Mouse (Mus musculus) urinary bladder, postnatal 25 days (tissue): ENCODE results near the gene Gm3002.
"Not testable (repeated sequence)": the region's sequence is repeated elsewhere in the genome, so short reads cannot be mapped to it uniquely, and the experiment has no call there.

ENCODE experiments used
- DNase-seq: peaks from one replicate; pipeline ENCODE4 v3.0.0; 2022; ENCODE audit warnings: low spot score

Gene Gm3002

DNA sequence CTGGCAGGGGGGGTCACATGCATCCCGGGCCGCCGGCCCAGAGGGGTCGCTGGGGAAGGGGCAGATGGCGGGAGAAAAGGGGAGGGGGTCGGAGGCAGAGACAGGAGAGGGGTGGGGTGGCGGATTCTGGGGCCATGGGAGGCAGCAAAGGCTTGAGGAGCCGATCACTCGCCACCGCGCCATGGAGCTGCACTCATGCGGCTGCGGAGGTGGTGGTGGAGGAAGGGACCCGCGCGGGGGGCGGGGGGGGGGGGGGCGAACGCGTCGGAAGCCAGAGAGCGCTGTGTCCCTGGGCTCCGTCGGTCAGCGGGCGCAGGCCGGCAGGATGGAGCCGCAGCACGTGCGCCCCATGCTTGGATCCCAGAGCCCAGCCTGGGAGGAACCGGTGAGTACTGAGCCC, at the start of gene Gm3002:
Gene Gm3002 (plus strand): TSS at position 301 of the 400 bp plus-strand sequence.
- not testable (repeated sequence) for DNase-seq

DNA sequence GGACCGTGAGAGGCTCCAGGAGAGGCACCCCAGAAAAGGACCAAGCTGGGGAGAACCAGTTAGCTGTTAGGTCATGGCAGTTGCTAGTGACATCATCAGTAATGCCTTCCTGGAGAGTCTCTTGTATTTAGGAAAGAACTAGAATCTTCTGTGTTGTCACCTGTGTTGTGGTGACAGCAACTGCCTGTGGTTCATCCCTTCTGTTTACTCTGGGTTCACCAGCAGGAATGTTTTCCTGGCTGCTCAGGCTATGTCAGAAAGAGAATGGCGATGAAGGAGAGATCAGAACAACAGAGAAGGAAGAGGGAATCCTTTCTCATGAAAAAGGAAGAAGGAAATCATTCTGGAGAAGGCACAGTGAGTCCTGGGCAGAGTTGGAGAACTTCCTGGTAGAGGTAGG, 36.1 kb downstream of the Gm3002 start, which contains the start of gene Gm3033:
Gene Gm3033 (plus strand): TSS at position 301 of the 400 bp plus-strand sequence.
- not testable (repeated sequence) for DNase-seq

DNA sequence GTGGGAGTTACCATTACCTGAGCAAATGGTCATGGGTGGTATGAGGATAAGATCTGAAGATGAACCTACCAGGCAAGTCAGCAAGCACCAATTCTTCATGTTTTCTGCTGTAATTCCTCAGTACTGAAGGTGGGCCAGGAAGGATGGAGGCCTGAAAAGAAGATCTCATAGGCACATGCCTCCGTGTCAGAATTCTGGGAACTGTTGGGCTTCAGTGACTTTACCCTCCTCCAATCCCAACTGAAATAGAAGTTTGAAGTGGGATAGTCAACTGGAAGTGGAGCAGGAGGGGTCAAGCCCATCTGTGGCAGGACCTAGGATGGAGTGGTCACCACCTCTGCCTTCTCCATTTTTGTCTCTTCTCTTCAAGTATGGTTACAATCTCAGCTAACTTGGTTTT, 74.0 kb downstream of the Gm3002 start, which contains the start of gene Gm2916:
Gene Gm2916 (plus strand): TSS at position 301 of the 400 bp plus-strand sequence.
- DNase-seq, result not testable (repeated sequence)

DNA sequence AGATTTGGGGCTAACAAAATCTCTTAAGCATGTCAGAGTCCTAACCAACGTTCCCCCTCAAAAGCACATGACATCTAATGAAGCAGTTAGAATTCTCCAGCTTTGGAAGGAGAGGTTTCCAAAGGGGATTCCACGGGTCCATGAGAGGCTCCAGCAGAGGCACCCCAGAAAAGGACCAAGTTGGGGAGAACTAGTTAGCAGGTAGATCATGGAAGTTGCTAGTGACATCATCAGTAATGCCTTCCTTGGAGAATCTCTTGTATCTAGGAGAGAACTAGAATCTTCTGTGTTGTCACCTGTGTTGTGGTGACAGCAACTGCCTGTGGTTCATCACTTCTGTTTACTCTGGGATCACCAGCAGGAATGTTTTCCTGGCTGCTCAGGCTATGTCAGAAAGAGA, 121.6 kb downstream of the Gm3002 start, which contains the start of gene Gm3029:
Gene Gm3029 (plus strand): TSS at position 301 of the 400 bp plus-strand sequence.
- not testable (repeated sequence) for DNase-seq

DNA sequence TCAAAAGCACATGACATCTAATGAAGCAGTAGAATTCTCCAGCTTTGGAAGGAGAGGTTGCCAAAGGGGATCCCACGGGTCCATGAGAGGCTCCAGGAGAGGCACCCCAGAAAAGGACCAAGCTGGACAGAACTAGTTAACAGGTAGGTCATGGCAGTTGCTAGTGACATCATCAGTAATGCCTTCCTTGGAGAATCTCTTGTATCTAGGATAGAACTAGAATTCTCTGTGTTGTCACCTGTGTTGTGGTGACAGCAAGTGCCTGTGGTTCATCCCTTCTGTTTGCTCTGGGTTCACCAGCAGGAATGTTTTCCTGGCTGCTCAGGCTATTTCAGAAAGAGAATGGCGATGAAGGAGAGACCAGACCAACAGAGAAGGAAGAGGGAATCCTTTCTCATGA, 153.4 kb downstream of the Gm3002 start, which contains the start of gene Gm3095:
Gene Gm3095 (plus strand): TSS at position 301 of the 400 bp plus-strand sequence.
- DNase-seq, result not testable (repeated sequence)

DNA sequence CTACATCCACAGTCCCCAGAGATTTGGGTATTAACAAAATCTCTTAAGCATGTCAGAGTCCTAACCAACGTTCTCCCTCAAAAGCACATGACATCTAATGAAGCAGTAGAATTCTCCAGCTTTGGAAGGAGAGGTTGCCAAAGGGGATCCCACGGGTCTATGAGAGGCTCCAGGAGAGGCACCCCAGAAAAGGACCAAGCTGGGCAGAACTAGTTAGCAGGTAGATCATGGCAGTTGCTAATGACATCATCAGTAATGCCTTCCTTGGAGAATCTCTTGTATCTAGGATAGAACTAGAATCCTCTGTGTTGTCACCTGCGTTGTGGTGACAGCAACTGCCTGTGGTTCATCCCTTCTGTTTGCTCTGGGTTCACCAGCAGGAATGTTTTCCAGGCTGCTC, 188.2 kb downstream of the Gm3002 start, which contains the start of gene Gm3099:
Gene Gm3099 (plus strand): TSS at position 301 of the 400 bp plus-strand sequence.
- not testable (repeated sequence) for DNase-seq
